Comparison of ENCODE assay signal across 16 mouse cellular contexts in the genomic region with DNA sequence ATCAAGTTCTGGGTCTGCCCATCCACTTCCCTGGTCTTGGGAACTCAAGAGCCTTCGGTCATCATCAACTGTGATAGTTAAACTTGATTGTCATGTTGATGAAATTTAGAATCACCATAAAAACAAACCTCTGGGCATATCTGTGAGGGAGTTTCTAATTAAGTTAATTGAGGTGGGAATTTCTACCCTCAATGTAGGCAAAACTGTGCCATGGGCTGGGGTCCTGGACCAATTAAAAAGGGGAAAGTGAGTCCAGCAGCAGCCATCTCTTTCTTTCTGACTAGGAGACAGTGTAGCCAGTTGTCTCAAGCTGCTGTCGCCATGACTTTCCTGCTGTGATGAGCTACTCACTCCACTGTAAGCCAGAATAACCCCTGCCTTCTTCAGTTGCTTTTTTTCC.
"Had no signal": no experiment of that assay in that cellular context is flagged by ENCODE, and none has a peak within 500 bp of the region (broad histone marks: within the 10 kb centered on the region; RNA-seq: fewer than 3 reads in every experiment).

No protein-coding gene starts in this region.

- H3K9ac ChIP-seq: neural tube, embryonic 13.5 days; neural tube, embryonic 15.5 days; stomach, embryonic 15.5 days had no signal

- H3K4me1 ChIP-seq: stomach, embryonic 15.5 days had no signal

- H3K4me3 ChIP-seq: neural tube, embryonic 13.5 days; neural tube, embryonic 15.5 days; stomach, embryonic 15.5 days had no signal

- H3K36me3 ChIP-seq: neural tube, embryonic 13.5 days; stomach, embryonic 15.5 days had no signal

- H3K27ac ChIP-seq: neural tube, embryonic 13.5 days; neural tube, embryonic 15.5 days; stomach, embryonic 15.5 days; stomach, postnatal 0 days had no signal

- H3K4me2 ChIP-seq: neural tube, embryonic 13.5 days; neural tube, embryonic 15.5 days; stomach, embryonic 15.5 days had no signal

- H3K9me3 ChIP-seq: neural tube, embryonic 13.5 days; neural tube, embryonic 15.5 days; stomach, embryonic 15.5 days had no signal

- DNase-seq: retina, postnatal 1 day; right cerebral cortex, adult 18-20 months; right cerebral cortex, postnatal 14 days; right cerebral cortex, postnatal 25 days; right cerebral cortex, postnatal 4 days; spleen, adult 18-20 months; thymus, adult 18-20 months; thymus, adult 2 months; thymus, postnatal 14 days; thymus, postnatal 25 days; thymus, postnatal 36 days; thymus, postnatal 4 days had no signal

- H3K27me3 ChIP-seq: neural tube, embryonic 13.5 days; neural tube, embryonic 15.5 days; stomach, embryonic 15.5 days had no signal
